Mouse (Mus musculus) heart, postnatal 0 days (tissue): Measurements from ENCODE around the gene Ano2.

Experiments
- CTCF ChIP-seq: IDR thresholded peaks from 2 replicates; pipeline ENCODE4 v1.5.1; 2016; ENCODE audit warnings: antibody characterized with exemption, control low read depth, low read depth
- EP300 ChIP-seq: IDR thresholded peaks from 2 replicates; pipeline ENCODE4 v1.6.1; 2016; ENCODE audit warnings: antibody characterized with exemption, low read depth

DNA sequence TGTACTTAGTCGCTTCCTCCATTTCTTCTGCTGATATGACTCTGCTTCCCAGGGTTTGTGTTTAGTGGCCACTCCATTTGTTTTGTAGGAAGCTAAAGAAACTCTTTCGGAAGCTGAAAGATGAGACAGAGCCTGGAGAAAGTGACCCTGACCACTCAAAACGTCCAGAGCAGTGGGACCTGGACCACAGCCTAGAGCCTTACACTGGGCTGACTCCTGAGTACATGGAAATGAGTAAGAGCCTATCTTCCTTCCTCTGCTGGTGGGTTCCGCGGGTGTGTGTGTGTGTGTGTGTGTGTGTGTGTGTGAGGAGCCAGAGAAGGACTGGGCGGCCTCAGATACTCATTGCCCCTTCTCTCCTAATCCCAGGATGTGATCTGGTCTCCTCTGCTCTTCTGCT is 302.5 kb downstream of the Ano2 start:
- TF ChIP-seq CTCF (no peak), EP300 (no peak)
